Mouse (Mus musculus): ENCODE measurements around the gene Sec24b.

The Sec24b gene

GRCm38 (mm10) chr3:129970529-129971515, 90.5 kb downstream of the Sec24b start:
- DNase-seq = peak; percentile 24

DNA sequence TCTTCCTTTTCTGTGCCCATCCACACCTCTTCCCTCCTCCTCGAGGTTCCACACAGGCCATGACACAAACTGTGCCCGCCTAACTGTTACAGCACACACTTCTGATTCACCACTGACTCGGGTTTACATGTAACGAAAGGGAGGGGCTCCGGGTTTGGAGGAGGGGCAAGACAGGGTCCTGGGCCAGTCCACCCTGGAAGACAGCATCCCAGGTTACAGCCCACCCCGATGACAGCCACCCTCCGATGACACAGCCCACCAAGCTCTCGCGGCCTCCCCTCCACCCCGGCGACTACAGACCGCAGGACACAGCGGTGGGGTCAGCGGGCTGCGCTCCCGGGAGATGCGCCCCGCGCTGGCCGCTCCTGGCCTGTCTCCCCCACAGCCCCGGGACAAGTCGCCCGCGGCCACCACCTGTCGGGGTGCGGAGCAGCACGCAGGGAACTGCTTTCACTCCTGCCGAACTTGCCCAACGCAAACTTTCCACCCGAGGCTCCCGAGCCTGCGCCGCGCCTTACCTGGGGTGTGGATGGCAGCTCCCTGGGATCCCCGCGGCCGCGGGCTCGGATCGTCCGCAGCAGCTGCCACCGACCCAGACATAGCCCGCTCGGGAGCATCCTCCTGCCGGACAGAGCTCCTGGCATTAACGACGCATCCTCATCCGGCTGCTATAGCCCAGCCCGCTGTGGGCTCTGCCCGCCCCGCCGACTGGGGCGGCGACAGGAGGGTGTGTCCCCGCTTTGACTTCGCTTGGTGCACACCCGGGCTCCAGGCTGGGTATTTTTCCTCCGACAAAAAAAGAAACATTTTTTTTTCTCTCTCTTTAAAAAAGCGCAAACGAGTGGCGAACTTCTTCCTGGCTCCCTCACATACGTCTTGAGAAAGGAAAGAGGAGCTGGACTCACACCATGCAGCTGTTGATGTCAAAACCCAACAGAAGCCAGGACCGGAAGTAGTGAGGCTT, 91.6 kb downstream of the Sec24b start, which contains the start of gene Mcub:
Mcub (minus strand) TSS at position 775 of the 964 bp plus-strand sequence.
- peak; percentile 48 for DNase-seq

DNA sequence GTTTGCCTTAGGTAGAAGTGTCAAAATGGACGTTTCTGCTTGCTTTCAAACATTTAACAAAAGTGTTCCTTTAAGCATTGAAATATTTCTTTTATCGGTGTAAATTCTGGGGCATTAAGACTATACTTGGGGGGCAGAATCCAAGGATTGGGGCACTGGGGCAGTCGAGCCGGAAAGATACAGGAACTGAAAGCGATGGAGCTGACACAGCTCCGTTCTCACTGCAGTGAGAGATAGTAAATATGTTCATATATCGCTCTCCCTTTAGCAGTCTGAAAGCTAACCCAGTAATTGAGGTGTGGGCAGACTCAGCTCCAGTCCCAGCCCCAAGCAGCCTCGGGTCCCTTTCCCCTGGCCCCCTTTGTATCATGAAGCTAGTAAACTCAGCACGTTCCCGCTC, 92.3 kb downstream of the Sec24b start:
- no peak for DNase-seq

DNA sequence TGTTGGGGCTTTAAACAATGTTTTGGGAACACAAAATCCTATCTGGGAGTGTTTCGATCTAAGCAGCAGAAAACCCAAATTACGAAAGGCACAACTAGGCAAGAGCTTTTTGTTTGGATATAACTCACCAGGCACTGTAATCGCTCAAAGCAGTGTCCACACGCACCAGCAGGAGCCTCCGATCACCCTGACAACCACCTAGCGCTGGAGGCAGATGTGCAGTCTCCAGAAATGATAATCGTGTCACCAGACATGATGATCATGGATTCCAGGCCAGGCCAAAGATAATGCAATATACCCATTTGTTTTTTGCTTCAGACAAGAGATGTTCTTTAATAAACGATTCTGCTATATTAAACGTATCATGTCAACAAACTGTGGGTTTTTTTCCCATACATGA, 93.5 kb downstream of the Sec24b start:
- no peak for DNase-seq

- DNase-seq = no peak
Observed at GRCm38 (mm10) chr3:129964681-129965080, 96.7 kb downstream of the Sec24b start.

GRCm38 (mm10) chr3:129962533-129962932, 98.8 kb downstream of the Sec24b start:
- no peak for DNase-seq

DNA sequence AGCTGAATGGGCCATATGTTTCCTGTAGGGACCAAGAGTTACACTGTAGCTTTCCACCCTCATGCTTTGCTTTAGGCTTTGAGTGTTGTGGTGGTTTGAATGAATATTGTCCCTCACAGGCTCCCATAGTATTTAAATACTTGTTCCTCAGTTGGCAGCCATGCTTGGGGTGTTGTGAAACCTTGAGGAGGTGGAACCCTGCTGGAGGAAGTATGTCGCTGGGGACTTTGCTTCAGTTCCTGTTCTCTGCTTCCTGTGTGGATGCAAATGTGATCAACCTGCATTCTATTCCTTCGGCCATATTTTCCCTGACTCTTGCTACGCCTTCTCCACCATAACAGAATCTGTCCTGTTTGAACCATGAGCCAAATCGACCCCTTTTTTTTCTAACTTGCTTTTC, 108.1 kb downstream of the Sec24b start:
- DNase-seq = no peak

- no peak for DNase-seq
Observed at GRCm38 (mm10) chr3:129949158-129949773, 112.1 kb downstream of the Sec24b start.

- DNase-seq = no peak
Observed at GRCm38 (mm10) chr3:129948359-129948758, 113.0 kb downstream of the Sec24b start.

GRCm38 (mm10) chr3:129946217-129946914, 115.0 kb downstream of the Sec24b start:
- DNase-seq = no peak

DNA sequence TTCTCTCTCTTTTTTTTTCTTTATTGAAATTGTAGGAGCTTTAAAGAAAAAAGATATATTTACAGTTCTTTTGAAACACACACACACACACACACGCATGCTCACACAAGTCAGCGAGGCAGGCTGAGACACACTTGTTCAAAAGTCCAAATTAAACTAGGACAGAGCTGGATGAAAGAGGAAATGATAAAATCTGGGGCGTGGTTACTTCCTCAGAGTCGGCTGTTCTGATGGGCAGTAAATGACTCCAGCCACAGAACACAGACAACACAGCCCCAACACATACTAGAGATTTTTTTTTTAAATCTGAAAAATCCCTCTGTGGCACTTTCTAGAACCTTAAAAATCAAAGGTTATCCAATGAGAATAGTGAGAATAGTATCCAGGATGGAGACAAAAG, 117.5 kb downstream of the Sec24b start:
- DNase-seq = no peak

- no peak for DNase-seq
Observed at GRCm38 (mm10) chr3:129941291-129941690, 120.1 kb downstream of the Sec24b start.

GRCm38 (mm10) chr3:129940780-129941179, 120.6 kb downstream of the Sec24b start:
- DNase-seq = no peak

DNA sequence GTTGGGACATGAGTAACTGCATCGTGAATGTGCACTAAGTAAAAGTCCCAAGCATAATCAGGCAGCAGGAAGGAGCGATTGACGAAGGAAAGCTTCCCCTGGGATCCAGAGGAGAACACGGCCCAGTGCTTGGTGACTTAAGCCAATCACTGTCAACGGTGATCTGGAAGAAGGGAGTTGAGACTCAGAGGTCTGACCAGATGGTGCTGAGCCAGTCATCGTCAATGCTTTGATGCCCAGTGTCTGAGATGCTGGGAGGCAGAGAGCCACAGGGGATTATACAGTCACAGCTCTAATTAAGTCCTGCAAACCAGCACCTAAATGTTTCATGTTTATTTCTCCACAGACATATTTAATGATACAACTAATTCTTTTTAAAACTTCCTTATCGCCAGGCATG, 122.3 kb downstream of the Sec24b start:
- no peak for DNase-seq

GRCm38 (mm10) chr3:129937848-129938247, 123.5 kb downstream of the Sec24b start:
- DNase-seq = peak; percentile 16

DNA sequence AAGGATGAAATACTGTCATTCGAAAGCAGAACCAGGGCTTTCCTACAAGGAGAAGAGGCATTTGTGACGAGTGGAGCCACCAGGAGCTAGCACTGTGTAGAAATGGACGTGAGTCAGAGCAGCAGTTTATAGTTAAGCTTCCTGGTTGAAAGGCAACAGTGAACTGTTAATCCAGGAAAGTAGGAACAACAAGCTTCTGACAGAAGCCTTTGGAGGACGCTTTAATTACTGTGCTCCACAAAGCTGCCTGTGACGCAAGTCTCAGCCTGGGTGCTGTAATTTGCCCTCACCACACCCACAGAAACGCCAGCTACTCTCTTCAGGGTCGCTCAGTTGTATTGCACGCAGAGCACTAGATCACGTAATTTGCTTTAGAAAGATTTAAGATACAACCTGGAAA, 124.8 kb downstream of the Sec24b start:
- DNase-seq = no peak

All from kidney, postnatal 10 days (tissue).